Mouse (Mus musculus) liver (tissue): ENCODE measurements around the gene Tbc1d14.

Experiments
- DNase-seq: peaks from one replicate; pipeline ENCODE4 v3.0.0-alpha.2; 2020; ENCODE audit warnings: mixed read lengths

The Tbc1d14 gene

DNA sequence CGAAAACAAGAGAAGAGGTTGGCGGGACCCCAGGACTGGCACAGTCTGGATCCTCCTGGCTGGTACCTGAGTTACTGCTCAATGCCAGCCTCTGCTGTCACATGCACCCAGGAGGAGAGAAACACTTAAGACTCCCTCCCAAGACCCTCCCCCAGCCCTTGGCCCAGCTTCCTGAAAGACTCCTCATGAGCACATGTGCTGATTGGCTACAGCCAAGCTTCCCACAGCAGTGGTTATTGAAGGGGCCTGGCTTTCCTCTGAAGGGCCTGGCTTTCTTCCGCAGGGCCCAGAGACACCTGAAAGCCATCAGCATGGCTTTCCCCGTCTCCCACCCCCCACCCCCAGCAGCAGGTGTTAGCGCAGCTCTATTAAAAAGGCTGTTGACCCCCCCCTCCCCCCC, at the start of gene Tbc1d14:
Tbc1d14 (minus strand) TSS at position 101 of the 400 bp plus-strand sequence.
- DNase-seq = no peak

DNA sequence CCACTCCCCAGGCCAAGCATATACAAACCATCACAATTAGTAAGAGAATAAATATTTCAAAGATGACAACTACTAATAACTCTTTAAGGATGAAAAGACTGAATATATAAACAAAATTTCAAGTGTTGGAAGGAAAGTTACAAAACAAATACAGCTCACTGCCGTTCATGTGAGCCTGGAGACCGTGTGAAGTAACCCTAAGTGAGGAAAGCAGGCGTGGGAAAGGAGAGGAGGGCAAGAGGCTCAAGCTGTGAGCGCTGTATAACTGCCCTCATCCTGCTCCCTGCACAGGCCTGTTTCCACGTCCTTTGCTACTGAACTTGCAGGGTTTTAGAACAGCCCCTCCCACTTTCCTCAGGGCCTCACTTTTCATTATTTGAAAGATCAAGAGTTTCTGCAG, 32.5 kb upstream of the Tbc1d14 start:
- DNase-seq = no peak

DNA sequence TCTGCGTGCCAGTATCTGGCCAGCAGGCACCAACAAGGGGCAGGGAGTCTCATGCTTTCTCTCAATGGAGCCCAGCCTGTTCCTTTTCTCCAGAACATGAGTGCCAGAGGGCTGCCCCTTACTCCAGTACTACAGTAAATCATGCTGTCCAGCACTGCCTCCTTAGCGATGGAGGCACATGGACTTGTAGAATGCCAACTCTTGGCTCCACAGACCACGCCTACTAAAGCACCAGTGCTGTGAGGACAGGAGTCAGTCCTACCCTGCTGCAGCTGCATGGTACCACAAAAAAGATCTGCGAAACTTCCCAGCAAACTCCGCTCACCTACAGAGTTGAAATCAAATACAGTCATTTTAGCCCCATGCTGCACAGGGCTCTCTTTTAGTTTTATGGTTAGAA, 30.6 kb upstream of the Tbc1d14 start:
- DNase-seq = no peak

DNA sequence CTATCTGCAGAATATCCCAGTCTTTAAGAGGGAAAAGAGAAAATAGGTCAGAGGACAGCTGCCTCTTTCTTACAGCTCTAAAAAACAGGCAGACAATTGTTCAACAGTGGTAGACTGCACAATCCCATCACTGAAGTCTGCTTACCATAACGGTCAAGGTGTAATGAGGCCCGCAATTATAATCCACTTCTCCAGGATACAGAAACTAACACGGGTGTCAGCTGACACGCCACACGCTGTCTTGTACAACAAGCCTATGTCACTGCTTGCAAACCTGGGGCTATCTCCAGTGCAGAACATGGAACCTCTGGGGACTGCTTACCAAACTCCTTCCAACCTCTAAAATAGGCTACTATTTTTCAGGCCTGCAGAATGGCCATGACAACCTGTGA, 28.0 kb upstream of the Tbc1d14 start:
- peak; percentile 67 for DNase-seq

DNA sequence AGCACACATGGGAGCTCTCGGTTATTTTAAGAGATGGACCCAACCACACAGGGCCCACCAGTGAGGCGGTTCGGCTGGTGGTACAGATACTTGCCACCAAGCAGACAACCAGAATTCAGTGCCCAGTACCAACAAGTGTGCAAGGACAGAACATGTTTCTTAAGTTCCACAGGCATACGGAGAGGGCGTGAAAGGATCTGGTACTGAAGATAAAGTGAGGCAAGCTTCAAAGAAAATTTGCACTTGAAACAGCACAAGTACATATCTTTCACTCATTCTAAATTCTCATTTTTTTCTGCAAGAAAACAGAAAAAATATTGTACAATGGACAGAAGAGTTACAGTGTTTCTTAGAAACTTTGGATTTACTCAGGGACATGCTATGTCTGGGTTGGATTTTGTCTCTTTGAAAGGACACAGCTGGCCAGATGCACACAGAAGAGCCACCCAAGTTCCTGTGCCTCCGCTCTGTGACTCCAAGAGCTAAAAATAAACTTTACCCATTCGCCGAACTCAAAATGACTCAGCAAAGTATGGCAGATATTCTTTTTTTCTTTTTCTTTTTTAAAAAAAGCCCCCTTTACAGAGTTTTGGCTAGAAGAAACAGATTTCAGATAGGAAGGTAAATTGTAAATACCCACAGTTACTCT, 27.5 kb upstream of the Tbc1d14 start:
- DNase-seq = peak; percentile 66

DNA sequence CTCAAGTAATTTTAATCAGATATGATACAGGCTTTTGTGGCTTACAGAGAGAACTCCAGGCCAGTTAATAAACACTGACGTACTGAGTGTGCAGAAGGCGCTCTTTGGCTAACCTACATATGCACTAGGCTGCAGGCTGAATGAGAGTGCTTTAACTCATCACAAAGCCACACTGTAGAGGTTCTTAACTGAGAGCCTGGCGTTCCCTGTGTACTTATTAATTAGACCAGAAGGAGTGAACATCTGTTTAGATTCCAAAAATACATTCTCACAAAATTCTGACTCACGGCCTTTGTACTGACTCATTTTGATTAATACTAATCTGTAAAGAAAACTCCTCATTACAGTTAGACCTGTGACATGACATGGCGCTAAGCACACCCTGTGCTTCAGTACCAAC, 25.8 kb upstream of the Tbc1d14 start:
- DNase-seq = no peak

DNA sequence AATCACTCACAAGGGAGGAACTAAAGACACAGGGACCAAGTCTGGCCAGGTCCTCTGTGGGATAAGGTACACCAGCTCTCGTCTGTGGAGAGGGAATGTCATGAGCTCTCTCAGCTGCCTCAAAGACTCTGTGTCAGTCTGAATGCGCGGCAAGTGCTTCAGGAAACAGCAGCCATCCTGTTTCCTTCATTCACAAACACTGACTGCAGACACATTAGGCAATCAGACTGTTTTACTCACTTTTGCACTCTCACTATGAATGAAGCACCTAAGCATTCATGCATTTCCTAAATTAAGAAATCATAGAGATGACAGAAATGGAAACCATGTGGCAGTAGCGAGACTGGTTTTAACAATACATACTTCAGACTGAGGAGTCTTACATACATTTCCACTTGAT, 25.3 kb upstream of the Tbc1d14 start:
- DNase-seq = no peak

DNA sequence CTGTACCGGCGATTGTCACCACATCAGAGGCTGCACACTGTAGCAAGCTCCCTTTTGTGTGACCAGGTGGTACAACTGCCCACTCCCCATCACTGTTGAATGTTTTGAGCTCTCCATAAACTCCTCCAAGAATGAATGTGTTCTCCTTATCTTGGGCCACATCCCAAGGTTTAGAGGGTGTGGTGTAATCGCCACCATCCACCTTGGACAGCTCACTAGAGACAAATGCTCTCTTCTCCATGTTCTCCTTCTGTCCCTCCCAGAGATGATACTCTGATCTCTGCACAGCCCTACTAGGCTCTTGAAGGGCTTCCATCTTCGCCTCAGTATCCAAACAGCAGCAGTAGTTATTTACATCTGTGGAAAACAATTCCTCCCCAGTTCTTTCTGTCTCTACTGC, 21.0 kb upstream of the Tbc1d14 start:
- peak; percentile 56 for DNase-seq

DNA sequence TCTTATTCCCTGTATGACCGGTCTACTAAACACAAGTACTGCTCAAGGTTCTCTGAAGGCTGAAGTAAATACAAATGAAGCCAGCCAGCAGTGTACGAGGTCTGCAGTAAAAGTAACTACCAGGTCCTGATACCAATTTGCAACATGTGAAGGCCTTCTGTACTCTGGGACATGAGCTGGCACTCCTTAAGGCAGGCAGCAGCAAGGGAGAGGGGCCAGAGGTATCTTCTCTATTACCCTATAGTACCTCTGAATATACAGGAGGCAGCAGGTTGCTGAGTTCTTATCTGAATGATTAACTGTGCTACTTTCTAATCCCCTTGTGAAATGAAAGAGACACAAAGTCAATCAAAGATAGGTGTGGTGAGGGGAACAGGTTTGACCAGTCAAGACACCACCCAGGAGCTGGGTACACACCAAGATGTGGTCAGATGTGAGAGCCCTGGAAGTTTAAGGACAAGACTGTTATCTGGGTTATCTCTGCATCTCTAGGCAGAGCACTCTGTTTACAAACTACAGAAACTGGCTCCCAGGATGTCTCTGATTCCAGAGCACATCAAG, 15.9 kb upstream of the Tbc1d14 start:
- no peak for DNase-seq

DNA sequence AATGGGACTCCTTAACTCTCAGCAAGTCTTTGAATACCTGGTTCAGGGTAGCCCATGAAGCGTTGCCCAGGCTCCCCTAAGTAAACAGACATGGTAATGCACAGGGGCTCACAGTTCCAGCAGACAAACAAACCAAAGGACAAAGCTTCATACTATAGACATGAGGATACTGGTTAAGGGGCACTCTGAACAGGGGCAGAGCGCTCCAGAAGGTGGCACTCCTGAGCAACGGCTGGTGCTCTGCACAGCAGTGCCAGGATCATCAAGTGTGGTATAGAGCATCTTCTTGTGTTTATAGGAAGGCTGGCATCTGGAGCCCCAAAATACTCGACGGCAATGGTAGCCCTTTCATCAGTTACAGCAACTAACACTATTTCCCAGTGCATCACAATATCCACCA, 10.0 kb upstream of the Tbc1d14 start:
- DNase-seq = peak; percentile 58

DNA sequence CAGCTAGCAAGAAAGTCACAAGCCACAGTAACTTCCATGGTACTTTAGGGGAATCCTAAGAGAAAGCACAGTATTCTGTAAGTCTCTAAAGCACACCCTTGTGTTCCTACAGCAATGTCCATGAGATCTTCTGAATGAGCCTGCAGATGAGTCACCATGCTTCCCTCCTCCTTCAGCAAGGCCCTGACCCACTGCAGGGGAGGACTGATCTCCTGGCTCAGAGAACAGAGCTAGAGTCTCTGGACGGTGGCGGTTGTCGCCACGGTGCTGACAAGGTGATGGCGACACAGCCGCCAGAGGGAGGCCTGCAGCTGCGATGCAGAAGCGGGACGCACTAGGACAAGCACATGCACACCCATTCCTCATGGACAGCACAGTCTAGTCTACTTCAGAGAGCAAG, 9.0 kb upstream of the Tbc1d14 start:
- no peak for DNase-seq

DNA sequence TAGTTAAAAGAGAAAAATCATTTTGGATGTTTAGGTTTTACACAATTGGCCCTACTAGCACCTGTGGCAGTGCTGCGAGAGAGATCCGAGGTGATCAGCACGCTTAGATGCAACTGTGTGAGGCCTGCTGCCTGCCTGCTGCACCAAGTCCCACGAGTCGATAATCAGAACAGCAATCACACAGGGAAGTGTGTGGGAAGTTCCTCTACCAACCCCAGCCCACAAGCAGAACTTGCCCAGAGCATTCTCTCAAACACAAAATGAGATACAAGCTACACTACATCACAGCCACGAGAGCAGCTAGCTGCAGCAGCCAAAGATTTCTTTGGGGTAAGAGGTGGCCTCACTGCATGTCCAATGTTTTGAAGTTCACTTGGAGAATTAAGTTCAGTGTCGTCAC, 8.4 kb upstream of the Tbc1d14 start:
- DNase-seq = no peak

DNA sequence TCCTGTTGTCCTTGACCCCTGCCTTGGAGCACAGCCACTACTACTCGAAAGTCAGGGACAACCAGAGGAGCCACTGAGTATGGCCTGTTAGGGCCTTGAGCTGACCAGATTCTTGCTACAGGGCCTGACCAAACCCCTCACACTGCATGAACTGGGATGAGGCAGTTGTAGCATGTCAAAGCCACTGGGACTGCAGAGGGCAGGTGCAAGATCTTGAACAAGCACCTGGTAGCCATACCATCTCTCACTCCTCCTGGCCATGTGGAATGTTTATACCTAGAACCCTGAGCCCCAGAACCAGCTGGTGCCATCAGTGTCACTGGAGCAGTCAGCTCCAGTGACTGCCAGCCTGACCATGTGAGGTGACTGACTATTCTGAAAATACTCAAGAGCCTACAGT, 5.8 kb upstream of the Tbc1d14 start:
- DNase-seq = no peak

DNA sequence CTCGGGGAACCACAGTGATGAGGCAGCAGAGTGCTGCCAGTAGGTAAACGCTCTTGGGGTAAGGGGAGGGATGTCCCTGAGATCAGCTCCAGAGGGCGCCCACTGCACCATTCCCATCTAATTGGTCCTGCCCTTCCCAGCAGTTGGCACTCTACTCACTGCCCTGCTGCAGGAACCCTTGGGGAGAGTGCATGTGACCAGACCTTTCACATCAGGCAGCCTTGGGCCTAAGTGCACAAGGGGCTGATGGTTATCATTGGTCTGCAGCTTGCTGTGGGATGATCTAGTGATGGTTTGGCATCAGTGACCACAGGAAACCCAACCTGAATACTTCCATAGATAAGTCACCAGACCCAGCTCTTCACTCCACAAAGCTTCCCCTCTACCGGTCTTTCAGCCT, 4.6 kb upstream of the Tbc1d14 start:
- peak; percentile 33 for DNase-seq

DNA sequence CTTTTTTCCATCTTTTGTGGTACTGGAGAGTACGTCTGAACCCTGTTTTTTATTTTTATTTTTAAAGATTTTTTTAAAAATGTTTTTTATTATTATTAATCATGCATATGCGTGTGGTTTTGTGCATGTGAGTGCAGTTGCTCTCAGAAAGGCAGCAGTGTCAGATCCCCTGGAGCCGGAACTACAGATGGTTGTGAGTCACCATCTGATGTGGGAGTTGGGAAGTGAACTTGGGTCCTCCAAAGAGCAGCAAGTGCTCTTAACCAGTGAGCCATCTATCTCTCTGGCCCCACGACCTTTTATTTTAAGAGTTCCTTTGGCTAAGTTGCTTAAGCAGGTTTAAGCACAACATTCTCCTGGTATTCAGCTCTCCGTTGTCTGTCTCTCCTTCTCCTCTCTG, 3.1 kb upstream of the Tbc1d14 start:
- no peak for DNase-seq

DNA sequence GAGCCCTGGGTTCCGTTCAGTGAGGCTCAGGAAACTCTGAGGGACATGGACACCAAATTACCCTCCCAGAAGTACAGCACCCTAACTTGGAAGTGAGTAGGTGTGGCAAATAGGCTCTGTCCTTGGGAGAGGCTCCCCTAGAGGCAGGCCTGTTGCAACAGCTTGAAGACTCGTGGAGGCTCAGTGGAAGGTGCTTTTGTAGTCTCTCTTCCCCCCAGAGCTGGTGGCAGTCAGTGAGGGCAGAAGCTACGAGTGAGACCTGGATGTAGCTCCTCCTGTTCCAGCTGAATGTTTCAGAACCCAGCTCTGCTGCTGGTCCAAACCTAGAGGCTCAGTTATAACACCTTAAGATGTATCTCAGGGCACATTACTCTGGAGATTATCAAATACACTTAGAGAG, 2.0 kb upstream of the Tbc1d14 start:
- no peak for DNase-seq

DNA sequence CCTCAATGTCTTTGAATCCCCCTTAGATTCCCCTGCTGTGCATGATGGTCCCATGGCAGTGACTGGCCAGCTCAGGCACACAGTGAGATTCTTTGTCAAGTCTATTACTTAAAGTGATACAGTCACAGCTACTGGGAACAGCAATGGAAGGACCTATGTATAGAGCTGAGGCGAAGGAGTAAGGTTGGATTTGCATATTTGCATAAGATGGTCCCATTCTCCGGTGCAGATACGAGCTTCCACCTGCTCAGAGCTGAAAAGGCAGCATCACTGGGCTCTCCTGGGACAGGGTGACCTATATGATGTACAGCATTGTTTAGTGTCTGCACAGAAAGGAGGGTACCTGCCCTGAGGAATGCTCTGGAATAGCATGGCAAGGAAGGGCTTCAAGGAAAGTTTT, 1.3 kb upstream of the Tbc1d14 start:
- DNase-seq = no peak

DNA sequence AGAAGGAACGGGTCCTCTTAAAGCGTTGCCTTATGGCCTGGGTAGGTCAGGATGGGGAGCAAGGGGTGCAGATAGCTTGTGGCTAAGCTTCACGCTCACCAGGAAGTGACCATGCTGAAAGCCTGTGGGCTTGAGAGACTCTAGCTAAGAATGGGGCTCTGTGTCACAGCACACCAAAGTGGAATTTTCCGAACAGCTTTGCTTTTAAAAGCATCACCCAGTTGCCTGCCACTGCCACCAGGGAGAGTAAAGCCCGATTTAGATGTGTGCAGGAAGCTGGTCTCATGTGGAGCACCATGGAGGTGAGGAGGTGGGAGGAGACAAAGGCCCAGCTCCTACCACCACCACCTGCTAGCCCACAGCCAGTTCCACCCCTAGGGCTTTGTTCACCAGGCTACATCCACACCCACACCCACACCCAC, 2.6 kb downstream of the Tbc1d14 start:
- DNase-seq = no peak

DNA sequence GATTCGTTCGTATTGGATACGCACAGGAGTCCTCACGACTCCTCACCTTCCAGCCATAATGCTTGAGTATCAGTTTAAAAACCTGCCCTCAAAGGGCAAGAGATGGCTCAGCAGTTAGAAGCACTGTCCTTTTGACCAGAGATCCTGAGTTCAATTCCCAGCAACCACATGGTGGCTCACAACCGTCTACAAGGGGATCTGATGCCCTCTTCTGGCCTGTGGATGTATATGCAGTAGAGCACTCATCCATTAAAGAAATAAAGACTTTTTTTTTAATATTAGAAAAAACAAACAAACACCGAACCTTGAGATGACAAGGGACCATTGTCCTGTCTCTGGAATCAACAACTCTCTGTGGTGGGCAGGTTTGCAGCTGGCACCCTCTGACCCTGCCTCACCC, 8.8 kb downstream of the Tbc1d14 start:
- no peak for DNase-seq

DNA sequence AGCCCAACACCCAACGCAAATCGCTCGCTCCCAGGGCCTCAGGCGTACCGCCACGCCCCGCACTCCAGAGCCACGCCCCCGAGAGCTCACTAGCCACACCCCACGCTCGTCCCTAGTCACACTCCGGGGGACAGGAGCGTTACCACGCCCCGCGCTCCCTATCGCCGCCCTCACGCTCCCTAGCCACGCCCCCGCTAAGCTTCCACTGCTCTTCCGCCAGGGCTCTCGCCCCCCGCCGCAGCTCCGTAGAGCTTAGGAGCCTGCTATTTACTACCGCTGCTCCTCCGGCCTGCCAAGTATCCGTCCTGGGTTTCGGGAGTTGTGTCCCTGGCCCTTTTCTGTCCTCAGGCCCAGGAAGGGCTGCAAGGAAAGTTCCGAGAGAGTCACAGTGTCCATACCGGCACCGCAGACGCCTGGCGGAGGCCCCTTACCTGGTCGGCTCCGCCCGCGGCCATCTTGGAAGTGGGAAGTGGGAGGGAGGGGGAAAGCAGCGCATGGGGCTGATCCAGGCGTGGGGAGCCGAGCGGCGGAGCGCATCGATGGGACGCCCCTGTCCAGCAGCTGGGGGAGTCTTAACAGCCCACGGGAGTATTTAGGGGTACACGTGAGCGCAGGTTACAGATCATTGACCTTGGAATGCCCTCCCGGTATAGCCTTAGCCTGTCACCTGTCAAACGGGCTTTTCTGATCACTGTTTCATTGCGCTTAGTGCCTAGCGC, 11.0 kb downstream of the Tbc1d14 start:
- DNase-seq = peak; percentile 100

DNA sequence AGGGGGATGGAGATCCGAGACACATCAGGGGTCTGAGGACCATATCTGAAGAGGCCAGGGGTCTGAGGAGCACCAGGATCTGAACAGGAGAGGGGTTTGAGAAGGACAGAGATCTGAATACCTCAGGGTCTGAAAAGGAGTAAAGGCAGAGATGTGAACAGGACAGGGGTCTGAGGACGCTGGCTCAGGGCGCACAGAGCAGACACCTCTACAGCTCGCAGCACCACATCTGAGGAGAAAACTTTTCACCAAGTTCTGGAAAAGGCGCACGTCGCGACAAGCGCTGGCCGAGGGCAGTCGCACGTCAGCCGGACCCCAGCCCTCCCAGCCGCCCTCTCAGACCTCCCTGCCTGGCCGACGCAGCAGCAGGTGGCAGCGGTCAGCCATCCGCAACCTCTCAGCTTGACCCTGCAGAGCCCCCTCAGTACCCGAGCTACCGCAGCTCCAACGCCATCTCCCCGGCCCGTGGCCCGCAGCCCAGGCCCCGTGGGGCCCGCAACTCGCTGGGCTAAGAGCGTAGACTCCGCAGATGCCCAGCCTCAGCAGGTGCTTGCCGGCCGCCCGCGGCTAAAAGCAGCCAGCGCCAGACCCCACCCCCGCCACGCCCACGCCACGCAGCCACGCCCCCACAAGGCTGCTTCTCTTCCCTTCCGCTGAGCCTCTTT, 11.7 kb downstream of the Tbc1d14 start:
- DNase-seq = no peak

DNA sequence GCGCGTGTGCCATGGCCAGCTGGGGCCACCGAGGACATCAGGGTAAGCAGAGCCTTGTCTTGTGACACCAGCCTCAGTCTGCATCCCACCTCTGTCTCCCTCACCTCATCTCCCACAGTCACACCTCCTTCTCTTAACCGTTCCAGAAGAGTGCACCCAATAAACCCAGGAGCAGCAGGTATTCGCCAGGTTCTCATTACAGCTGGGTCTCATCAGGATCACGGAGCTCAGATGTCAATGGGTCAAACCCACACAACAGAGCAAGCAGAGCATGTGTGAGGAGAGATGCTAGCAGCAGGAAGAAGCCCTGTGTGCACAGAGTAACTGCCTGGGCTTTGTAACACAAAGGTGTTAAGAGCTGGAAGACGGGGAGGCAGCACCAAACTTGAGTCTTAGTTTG, 13.1 kb downstream of the Tbc1d14 start:
- DNase-seq = no peak

DNA sequence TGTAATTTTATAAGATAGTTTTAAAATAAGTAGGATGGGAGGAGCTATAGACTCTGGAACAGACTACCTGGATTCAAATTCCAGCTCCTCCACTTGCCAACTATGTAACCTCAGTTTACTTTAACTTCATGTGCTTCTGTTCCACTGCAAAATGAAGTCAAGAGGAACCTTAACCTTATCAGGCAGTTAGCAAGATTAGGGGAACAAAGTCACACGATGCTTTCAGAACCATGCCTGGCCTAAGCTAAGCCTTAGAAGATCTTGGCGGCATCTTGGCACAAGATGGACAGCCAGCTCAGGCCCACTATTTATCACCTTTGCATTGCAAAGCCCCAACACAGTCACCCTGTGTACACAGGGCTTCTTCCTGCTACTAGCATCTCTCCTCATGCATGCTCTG, 14.1 kb downstream of the Tbc1d14 start:
- DNase-seq = no peak

DNA sequence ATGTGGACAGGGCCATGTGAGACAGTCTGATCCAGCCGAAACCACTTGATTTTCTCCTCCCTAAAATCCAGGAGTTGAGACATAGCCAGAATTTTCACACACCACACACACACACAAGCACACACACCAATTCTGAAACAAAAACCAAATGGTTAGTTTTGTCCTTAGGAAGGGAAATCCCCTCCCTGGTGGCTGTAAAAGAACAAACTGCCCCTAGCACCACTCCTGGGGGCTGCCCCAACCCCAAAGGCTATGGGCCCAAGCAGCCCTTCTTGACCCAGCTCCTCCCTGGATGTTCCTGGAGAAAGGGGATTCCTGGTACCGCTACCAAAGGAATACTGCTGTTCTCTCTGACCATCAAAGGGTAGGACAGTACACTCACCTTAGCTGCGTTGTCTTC, 16.6 kb downstream of the Tbc1d14 start:
- DNase-seq = no peak
